Mouse (Mus musculus) liver, embryonic 14 days (tissue): ENCODE data around the gene Ccno. TPM values are rescaled to one million over a fixed set of nuclear protein-coding genes. Genes with fewer than 3 reads are reported as not detected.

Experiments
- polyA plus RNA-seq: library from polyadenylated mRNA; depleted of rRNA; stranded (reverse); fragments of >200 nt; gene quantifications from 2 replicates; pipeline ENCODE4 v1.2.3, GENCODE M21; 2012; rRNA removed

Gene Ccno
- 0.08 and 0.14 TPM in 2 replicates for polyA plus RNA-seq

DNA sequence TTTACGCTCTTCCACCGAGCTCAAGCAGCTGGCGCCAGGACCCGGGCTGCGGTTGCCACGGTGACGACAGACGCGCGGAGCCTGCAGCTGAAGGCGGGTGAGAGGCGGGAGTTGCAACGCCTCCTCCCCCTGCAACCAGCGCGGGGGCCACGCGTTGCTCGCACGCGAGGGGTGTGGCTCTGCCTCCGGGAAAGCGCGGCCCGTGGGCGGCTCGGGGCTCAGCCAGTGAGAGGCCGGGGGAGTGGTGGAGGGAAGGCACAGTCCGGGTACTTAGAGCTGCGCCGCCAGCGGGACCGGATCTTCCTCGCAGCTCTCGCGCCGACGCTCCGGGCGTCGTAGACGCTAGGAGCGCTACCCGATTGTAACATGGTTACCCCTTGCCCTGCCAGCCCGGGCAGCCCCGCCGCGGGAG is at the start of gene Ccno:
Ccno (plus strand) TSS at position 271 of the 412 bp plus-strand sequence.

GRCm38 (mm10) chr13:112993531-112994152 is 6.0 kb downstream of the Ccno start, which contains the start of gene Mcidas:
Gene Mcidas (plus strand): TSS chr13:112993845.

DNA sequence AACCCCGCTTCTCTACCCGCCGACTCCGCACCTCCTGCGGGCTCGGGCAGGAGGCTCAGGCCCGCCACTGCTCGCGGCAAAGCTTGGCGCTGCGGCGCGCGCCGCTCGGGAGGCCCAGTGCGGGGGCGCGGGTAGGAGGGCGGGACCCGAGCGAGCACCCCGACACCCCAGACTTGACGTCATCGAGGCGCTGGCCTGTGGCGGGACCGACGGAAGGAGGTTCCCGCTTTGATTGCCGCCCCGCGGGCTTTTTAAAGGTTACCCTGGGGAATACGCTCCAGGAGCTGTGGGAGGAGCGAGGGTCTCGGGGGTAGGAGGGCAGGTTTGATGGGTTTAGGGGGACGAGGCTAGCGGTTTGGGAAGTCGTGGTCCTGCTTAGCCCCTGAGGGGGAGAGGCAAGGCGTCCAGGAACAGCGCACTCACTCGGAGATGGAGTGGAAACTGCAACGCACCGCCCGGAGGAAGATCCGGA is 47.4 kb downstream of the Ccno start, which contains the start of gene Cdc20b:
Cdc20b (plus strand) TSS at position 162 of the 472 bp plus-strand sequence.

Other genes with a start within 250 kb of the Ccno start
- 14.5 and 16.9 TPM in 2 replicates for gene Plpp1, start 187.0 kb upstream of the Ccno start, polyA plus RNA-seq
- gene Mtrex, start 60.4 kb upstream of the Ccno start, polyA plus RNA-seq = 20.7 and 22.5 TPM in 2 replicates
- gene Dhx29, start 60.3 kb upstream of the Ccno start, polyA plus RNA-seq = 3.9 and 4.3 TPM in 2 replicates
- gene Mcidas, start 6.0 kb downstream of the Ccno start, polyA plus RNA-seq = not detected in 2 replicates
- not detected in 2 replicates for gene Cdc20b, start 47.3 kb downstream of the Ccno start, polyA plus RNA-seq
- gene Gpx8, start 58.6 kb downstream of the Ccno start, polyA plus RNA-seq = 3.2 and 4.4 TPM in 2 replicates
- 0.20 and 0.32 TPM in 2 replicates for gene Gzma, start 113.2 kb downstream of the Ccno start, polyA plus RNA-seq
- 0.33 and 0.35 TPM in 2 replicates for gene Esm1, start 221.9 kb downstream of the Ccno start, polyA plus RNA-seq
- gene Gzmk, start 238.1 kb downstream of the Ccno start, polyA plus RNA-seq = not detected in 2 replicates